Mouse (Mus musculus) cerebellum, adult 9-10 months (tissue): ENCODE measurements around the gene Neurog3.

Experiments used
- DNase-seq: peaks from one replicate; pipeline ENCODE4 v3.0.0; 2022

Neurog3 gene

DNA sequence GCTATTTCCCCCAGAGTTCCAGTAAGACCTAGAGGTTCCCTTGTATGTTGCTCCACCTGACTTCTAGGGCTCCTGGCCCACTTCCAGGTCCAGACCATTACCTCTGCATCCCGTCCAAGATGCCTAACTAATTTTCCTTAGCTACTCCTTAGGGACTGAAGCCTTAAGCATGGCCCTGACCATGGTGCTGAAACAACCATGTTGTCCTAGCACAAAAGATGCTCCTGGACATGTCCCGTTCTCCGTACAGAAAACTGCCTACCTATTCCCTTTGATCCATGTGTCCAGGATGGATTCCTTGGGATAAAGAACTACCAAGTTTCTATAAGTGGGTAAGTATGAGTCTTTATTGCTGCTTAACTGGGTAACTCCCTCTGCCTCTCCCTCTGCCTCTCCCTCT lies 5.2 kb downstream of the Neurog3 start:
- no peak for DNase-seq

DNA sequence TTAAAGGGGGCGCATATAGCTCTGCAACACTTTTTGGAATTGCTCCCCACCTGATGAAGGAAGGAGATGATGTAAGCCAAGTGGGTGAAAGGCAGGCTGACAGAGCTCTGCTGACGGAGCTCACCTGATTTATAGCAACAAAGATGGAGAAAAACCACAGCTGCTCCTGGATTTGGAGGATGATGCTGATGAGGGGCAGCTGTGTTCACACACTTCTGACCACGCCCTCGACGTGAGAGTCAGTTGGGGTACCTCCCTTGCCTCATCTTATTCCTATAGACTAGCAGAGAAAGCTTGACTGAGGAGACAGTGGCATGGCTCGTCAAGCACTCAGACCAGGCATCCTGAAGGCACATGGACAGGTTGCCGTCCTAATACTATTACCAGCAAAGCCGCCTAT lies 10.9 kb downstream of the Neurog3 start, which contains the start of gene Fam241b:
Fam241b (minus strand) TSS at position 101 of the 400 bp plus-strand sequence.
- DNase-seq, result no peak

DNA sequence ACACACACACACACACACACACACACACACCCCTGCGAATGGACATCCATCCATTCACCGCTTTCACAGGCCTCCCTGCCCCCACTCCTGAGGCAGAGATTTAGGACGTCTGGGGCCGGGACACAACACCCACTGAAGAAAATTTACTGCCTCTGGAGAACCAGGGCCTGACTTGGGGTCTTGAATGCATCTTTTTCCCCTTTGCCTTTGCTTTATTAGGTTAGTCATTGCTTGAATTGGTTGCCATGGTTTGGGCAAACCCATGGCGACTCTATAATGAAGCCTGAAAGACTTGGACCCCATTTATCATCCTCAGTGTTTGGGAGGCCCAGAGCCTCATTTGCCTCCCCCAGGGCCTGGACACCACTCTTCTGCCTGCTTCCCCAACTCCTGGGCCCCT lies 13.1 kb downstream of the Neurog3 start:
- DNase-seq, result no peak

DNA sequence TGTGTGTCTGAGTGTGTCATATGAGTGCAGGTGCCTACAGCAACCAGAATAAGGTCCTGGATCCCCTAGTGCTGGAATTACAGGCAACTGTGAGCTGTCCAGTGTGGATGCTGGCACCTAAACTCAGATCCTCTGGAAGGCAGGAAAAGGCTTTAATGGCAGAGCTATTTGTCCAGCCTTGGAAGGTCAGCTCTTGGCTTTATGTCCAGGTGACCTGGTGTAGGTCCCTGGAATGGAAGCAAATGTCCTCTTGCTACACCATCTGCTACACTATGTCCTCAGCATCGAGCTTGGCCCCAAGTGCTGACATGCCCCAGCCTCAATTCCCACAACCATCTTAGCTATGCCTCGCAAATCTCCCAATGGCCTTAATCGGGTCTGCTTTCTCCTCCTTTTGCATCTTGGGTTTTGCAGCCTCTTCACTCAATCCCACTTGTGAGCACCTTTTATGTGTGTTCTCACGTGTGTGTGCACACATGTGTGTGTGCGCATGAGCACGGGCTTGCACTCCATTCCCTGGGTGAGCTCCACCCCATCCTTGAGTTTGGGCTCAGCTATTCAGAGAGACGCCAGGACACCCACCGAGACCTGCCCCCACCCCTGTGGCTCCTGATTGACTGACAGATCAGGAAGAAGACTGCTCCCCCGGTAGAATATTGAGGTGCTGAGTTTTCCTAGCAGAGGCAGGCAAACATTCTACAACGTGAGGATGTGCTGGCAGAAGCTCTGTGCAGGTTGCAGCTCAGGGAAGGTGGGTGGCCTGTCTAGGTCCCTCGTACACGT lies 14.8 kb downstream of the Neurog3 start:
- peak; percentile 53 for DNase-seq

DNA sequence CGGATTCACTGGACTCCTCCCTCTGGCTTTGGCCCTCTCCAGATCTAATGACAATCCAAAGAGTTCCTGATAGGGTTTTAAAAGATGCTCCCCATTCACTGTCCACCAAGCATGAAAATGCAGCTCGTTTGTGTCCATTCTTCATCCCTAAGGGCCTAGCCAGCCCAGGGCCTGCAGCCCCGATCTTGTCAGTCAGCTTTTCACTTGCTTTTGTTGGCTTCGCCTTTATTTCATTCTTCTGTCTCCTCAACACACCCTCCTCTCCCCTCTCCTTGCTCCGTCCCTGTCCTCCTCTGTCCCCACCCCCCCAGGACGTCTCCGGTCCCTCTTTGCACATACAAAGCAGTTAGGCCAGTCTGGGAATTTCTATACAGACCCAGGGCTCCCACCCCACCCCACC lies 17.0 kb downstream of the Neurog3 start:
- DNase-seq, result no peak

DNA sequence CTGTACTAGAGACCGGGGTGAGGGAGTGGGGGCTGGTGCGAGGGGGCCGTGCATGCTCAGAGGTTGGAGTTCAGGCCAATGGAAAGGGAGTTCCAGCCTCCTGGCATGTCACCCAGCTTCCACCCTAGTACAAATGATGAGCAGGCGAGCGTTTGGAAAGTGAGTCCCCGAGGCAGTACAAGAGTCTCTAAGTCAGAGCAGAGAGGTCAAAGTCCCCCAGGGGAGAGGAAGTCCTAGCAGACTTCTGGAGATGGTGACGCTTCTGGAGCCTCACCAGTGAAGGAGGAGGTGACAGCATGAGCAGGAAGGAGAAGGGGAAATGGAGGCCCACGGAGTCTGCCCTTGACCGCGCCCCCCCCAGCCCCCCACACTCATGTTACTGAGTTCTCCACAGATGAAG lies 29.5 kb downstream of the Neurog3 start:
- DNase-seq, result no peak

DNA sequence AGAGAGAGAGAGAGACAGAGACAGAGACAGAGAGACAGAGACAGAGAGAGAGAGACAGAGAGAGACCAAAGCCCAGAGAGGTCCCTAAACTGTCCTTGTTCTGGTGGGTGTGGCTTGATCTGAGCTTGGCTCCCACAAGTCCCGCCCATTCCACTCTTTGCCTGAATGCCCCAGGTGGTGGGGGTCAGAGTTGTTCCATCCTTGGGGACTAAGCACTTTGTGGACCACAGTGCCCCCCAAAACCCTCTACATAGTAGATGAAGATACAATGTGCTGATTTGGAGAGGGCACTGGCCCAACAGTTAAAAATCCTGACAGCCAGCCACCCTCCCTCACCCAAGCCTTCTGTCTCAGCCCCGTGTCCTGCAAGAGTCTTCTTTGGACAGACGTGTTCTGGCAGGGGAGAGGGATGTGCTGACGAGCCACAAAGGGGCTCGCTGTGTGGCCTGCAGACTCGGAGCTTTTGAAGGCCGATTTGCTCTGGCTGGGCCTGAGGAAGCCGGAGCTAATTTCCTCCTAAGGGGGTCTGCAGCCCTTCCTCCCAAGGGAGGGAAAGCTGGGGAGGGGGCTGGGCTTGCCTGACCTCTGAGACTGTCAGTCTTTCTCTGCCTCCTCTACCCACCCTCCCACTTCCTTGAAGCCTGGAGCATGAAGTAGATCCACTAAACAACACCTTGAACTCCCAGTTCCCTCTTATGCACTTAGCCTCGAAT lies 40.1 kb downstream of the Neurog3 start:
- DNase-seq, result no peak

DNA sequence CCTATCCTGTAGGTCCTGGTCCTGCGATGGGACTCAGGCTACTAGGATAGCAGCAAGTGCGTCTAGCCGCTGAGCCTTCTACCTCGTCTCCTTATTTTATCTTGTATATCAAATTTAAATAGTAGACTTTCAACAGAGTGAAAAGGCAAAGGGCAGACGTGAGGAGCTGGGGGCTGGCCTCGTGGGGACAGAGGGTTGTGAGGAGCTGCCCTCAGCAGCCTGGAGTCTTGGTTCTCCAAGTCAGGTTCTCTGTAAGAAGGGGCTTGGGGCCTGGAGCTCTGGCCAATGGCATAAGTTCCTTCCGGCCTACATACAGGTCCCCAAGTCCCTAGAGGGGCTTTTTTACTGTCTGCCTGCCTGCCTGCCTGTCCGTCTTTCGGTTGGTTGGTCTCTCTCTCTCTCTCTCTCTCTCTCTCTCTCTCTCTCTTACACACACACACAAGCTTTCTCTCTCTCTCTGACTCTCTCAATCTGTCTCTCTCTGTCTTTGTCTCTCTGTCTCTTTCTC lies 41.1 kb downstream of the Neurog3 start:
- DNase-seq, result no peak

DNA sequence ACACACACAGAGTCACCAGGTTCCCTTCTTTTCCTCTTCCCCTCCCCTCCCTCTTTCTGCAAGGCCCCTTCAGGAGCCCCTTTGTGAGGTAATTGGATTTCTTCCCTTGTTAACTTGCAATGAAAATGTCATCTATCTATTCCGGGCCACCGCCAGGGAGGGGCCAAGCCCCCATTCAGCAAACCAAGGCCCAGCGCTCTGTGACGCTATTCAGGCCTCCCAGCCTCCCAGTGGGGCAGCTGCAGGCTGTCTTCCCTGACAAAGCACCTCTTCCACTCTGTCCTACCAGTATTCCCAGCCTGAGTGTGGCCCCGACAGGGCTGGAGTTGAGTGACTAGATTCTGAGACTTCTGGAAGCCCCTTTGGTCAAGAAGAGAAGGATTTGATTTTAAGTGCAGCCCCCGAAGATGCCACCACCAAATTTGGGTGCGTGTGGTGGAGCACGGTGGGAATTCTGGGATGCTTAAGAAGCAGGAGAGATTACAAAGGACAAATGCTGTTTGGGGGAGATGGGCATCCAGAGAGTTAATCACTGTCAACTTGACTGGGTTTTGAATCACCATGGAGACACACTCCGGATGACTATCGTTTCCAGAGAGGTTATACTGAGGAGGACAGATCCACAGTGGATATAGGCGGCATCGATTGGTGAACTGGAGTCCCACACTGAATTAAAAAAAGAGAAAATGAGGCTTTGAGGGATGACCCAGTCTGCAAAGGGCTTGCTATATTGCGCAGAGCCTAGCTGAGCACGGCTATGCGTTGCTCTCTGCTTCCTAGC lies 41.8 kb downstream of the Neurog3 start:
- DNase-seq, result no peak

DNA sequence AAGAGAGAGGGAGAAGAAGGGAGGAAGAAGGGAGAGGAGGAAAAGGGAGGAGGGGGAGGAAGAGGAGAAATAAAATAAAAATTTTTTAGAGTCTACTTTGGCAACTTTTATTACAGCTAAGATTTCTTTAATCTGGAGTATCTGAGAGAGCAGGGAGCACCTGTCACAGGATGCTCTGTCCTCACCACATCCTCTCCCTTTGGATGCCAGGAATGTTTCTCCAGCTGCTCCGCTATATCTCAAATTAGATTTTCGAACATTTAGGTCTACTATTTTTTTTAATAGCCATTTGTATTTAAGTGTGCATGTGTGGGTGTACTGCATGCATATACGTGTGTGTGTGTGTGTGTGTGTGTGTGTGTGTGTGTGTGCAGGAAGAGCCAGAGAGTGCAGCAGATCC lies 47.1 kb downstream of the Neurog3 start:
- DNase-seq, result no peak

DNA sequence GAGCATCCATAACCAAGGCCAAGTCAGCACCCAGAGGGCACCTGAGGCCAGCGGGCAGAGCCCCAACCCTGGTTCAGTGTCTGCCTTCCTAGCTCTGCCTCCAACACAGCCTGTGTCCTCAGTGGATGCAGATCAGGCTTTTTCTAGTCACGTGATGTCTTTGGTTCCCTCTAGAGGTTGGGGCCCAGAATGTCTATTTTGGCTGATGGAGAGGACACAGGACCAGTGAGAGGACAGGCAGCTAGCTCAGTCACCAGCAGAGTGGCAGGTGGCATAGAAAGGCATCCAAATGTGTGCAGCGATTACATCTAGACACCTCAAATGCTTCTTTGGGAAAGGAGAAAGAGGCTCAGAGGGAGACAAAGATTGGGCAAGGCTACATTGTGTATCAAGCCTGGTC lies 48.8 kb downstream of the Neurog3 start:
- peak; percentile 87 for DNase-seq

DNA sequence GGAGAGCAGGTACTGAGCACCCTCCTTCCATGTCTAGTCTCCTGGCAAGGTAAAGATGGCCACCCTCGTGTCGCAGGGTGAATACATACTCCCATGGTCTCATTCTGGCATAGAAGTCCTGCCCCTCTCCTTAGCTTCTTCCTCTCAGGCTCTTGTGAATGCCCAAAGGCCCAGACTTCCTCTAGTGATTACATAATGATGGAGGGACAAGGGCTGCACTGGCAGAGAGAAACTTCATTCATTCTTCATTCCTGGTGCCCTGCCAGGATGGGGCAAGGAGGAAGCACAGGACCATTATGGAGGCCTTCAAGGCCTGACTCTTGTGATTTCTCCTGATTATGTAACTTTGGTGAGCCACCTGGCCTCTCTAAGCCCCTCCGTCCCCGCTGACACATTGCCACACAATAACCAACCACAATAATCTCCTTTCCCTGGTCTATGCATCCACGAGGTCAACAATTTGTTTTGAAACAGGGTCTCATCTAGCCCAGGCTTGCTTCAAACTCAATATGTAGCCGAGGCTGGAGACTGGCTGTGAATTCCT lies 49.7 kb downstream of the Neurog3 start:
- no peak for DNase-seq

DNA sequence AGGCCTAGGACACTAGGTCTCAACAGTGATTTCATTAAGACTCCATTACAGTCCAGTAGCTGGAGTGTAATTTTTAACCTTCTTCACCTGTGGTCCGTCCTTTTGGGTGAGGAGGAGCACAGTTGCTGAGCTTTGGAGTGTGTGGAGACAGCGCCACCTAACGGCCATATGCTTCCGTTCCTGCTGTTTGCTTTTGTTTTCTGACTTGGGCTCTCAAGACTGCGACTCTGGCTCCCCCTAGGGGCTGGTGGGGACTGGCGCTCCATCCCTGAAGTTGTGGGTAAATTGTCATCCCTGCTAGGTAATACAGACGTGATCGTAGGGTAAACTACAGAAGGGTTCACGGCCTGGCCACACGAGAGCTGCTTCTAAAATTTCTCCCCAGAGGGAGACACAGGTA lies 50.2 kb downstream of the Neurog3 start:
- peak; percentile 99 for DNase-seq
